Mouse (Mus musculus) testis, adult 2 months (tissue): Measurements from ENCODE around the gene Cacna1a.

Experiments used
- CTCF ChIP-seq: fragments of 200-500 bp; IDR thresholded peaks from 2 replicates; pipeline ENCODE4 v1.5.1; 2012; ENCODE audit warnings: low read depth, mild to moderate bottlenecking, inconsistent platforms, low read length, moderate library complexity; ENCODE audit not compliant: control insufficient read depth, insufficient read depth, insufficient replicate concordance
- POLR2A ChIP-seq: fragments of 200-500 bp; IDR thresholded peaks from 2 replicates; pipeline ENCODE4 v1.6.1; 2012; ENCODE audit warnings: low read depth, mild to moderate bottlenecking, inconsistent platforms, low read length, moderate library complexity; ENCODE audit not compliant: control insufficient read depth

DNA sequence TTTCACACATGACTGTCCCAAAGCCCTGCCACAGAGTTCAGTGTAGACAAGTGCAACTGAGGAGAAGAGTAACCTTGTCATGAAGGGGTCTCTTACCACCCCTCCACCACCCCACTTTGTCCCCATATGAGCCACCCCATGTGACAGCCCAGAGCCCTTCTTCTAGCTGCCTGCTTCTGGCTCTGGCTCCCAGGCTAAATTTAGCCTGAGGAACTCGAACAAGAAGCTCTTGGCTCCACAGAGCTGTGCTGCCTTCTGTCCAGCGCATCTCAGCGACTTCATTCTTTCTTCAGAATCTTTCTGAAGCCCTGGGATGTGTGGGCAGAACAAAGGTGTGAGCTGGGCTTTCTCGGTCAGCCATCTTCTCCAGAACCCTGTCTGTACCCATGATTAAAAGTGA lies 141.3 kb downstream of the Cacna1a start:
- TF ChIP-seq POLR2A, result no peak
- no peak for TF ChIP-seq CTCF
